Comparison of ENCODE assay signal across 8 mouse cellular contexts in genomic region chr9:110953550-110954461, GRCm38 (mm10). TPM values are rescaled to one million over a fixed set of nuclear protein-coding genes. Genes with fewer than 3 reads are reported as not detected.
DNase-seq lines count a peak whose midpoint lies in the region; ATAC-seq and TF ChIP-seq lines count a peak whose summit lies in the region.

No protein-coding gene starts in this region.

- peak overlapping the region; percentile 67 for H3K9ac ChIP-seq in forebrain, embryonic 16.5 days (replicated peaks; ENCODE audit: low read depth, low read length)
- peak overlapping the region; percentile 25; the same call in 1 of the 2 replicates for H3K9ac ChIP-seq in liver, embryonic 15.5 days
- peak overlapping the region; percentile 61; the same call in 1 of the 2 replicates for H3K9ac ChIP-seq in neural tube, embryonic 12.5 days

- ATAC-seq in forebrain, embryonic 16.5 days: peak; percentile 94
- no peak; the same call in 1 of the 2 replicates for ATAC-seq in liver, embryonic 15.5 days (ENCODE audit: insufficient read depth)
- ATAC-seq in neural tube, embryonic 12.5 days (ENCODE audit: low FRiP score, low read depth): peak; percentile 73

- WGBS in bone marrow, adult 2 months: 2% methylated on average over 44 of the region's 44 CpGs
- WGBS in forebrain, embryonic 16.5 days: under 1% methylated on average over 44 of the region's 44 CpGs
- 2% methylated on average over 44 of the region's 44 CpGs for WGBS in liver, embryonic 15.5 days (ENCODE audit: insufficient replicate concordance)
- WGBS in neural tube, embryonic 12.5 days: 1% methylated on average over 44 of the region's 44 CpGs

- TF ChIP-seq POLR2A in bone marrow, adult 2 months (IDR thresholded peaks at IDR 0.05; ENCODE audit: borderline replicate concordance, control insufficient read depth, low read depth, low read length): no peak

- H3K4me1 ChIP-seq in bone marrow, adult 2 months (ENCODE audit: control insufficient read depth, insufficient read depth, low read length): peaks cover 3% of the 10 kb centered on the region; the same call in 1 of the 2 replicates
- H3K4me1 ChIP-seq in forebrain, embryonic 16.5 days (replicated peaks; ENCODE audit: control insufficient read depth, insufficient read depth, low read length): no peaks in the 10 kb centered on the region
- peaks cover 3% of the 10 kb centered on the region; the same call in 1 of the 2 replicates for H3K4me1 ChIP-seq in liver, embryonic 15.5 days (replicated peaks)
- H3K4me1 ChIP-seq in neural tube, embryonic 12.5 days: no peaks in the 10 kb centered on the region

- no peaks in the 10 kb centered on the region for H3K36me3 ChIP-seq in forebrain, embryonic 16.5 days (ENCODE audit: control insufficient read depth, insufficient read depth)
- H3K36me3 ChIP-seq in liver, embryonic 15.5 days (replicated peaks): no peaks in the 10 kb centered on the region
- no peaks in the 10 kb centered on the region for H3K36me3 ChIP-seq in neural tube, embryonic 12.5 days

- H3K27me3 ChIP-seq in forebrain, embryonic 16.5 days (replicated peaks; ENCODE audit: control insufficient read depth, insufficient read depth, low read length): peaks cover 7% of the 10 kb centered on the region; the same call in 1 of the 2 replicates
- H3K27me3 ChIP-seq in liver, embryonic 15.5 days: peaks cover 33% of the 10 kb centered on the region
- peaks cover 20% of the 10 kb centered on the region for H3K27me3 ChIP-seq in neural tube, embryonic 12.5 days (replicated peaks)

- H3K9me3 ChIP-seq in forebrain, embryonic 16.5 days (ENCODE audit: control insufficient read depth, low read length): no peaks in the 10 kb centered on the region
- H3K9me3 ChIP-seq in liver, embryonic 15.5 days (replicated peaks): no peaks in the 10 kb centered on the region
- no peaks in the 10 kb centered on the region for H3K9me3 ChIP-seq in neural tube, embryonic 12.5 days

- TF ChIP-seq CTCF in bone marrow, adult 2 months (IDR thresholded peaks at IDR 0.05; ENCODE audit: control insufficient read depth, insufficient read depth, low read length): peak; percentile 27; the same call in 1 of the 2 replicates

- H3K27ac ChIP-seq in bone marrow, adult 2 months (ENCODE audit: control insufficient read depth, insufficient read depth, low read depth, low read length, poor library complexity): no peak overlapping the region
- peak overlapping the region; percentile 24; the same call in 1 of the 2 replicates for H3K27ac ChIP-seq in forebrain, embryonic 16.5 days (ENCODE audit: low read length)
- no peak overlapping the region for H3K27ac ChIP-seq in liver, embryonic 15.5 days (replicated peaks)
- no peak overlapping the region for H3K27ac ChIP-seq in neural tube, embryonic 12.5 days

- peak; percentile 79 for DNase-seq in CD4-positive, CD25-positive, alpha-beta regulatory T cell, adult 2 months (ENCODE audit: low read depth, low spot score)
- peak; percentile 78 to 83 for DNase-seq in heart, postnatal 14 days
- DNase-seq in kidney, postnatal 4 days: peak; percentile 88 to 89
- peak; percentile 87 for DNase-seq in testis, postnatal 10 days (ENCODE audit: low spot score)

- intact Hi-C loops in heart, postnatal 14 days (cut with DNase I): loop anchor here (2.0 to 10.0 kb wide), 4 partner anchors 31 to 539 kb away; partner anchors contain the start of gene Ngp

- H3K4me2 ChIP-seq in forebrain, embryonic 16.5 days (ENCODE audit: low read length): peak overlapping the region; percentile 93
- peak overlapping the region; percentile 68 for H3K4me2 ChIP-seq in liver, embryonic 15.5 days
- peak overlapping the region; percentile 97 for H3K4me2 ChIP-seq in neural tube, embryonic 12.5 days (replicated peaks)

- peak overlapping the region; percentile 39 for H3K4me3 ChIP-seq in bone marrow, adult 2 months (replicated peaks; ENCODE audit: control insufficient read depth, low read depth, low read length)
- peak overlapping the region; percentile 67 for H3K4me3 ChIP-seq in forebrain, embryonic 16.5 days (replicated peaks; ENCODE audit: low read length)
- peak overlapping the region; percentile 51 for H3K4me3 ChIP-seq in liver, embryonic 15.5 days (replicated peaks)
- peak overlapping the region; percentile 48 for H3K4me3 ChIP-seq in neural tube, embryonic 12.5 days

RNA-seq across cellular contexts. Expression of gene Lrrc2, which starts 2.5 kb away (rescaled TPM):
- 2.5 TPM in 1 of 2 replicates, not detected in the other for polyA plus RNA-seq in bone marrow, adult 2 months (2011; ENCODE audit: insufficient read depth, insufficient read length, low replicate concordance, missing spikeins)
- 0.29 and 0.57 TPM in 2 replicates for polyA plus RNA-seq in forebrain, embryonic 16.5 days (2015; fragmentation: Nextera tagmentation; extraction: Ambion mirVana)
- 10 to 100 TPM; 68.5 to 71.5 TPM for total RNA-seq in heart, postnatal 14 days (2021)
- polyA plus RNA-seq in liver, embryonic 15.5 days (2015; fragmentation: Nextera tagmentation; extraction: Ambion mirVana): 0.07 and 0.25 TPM in 2 replicates
- polyA plus RNA-seq in neural tube, embryonic 12.5 days (2016; fragmentation: Nextera tagmentation; extraction: Ambion mirVana): 0.41 and 0.48 TPM in 2 replicates

RNA-seq across cellular contexts. Expression of gene Tdgf1, which starts 7.8 kb away (rescaled TPM):
- polyA plus RNA-seq in bone marrow, adult 2 months (2011; ENCODE audit: insufficient read depth, insufficient read length, low replicate concordance, missing spikeins): 46.1 TPM in 1 of 2 replicates, not detected in the other
- not detected in 2 replicates for polyA plus RNA-seq in forebrain, embryonic 16.5 days (2015; fragmentation: Nextera tagmentation; extraction: Ambion mirVana)
- total RNA-seq in heart, postnatal 14 days (2021): under 1 TPM in 1 of 2 experiments, not detected in 1; 0.10 TPM
- not detected in 2 replicates for polyA plus RNA-seq in liver, embryonic 15.5 days (2015; fragmentation: Nextera tagmentation; extraction: Ambion mirVana)
- polyA plus RNA-seq in neural tube, embryonic 12.5 days (2016; fragmentation: Nextera tagmentation; extraction: Ambion mirVana): not detected in 2 replicates

RNA-seq across cellular contexts. Expression of gene Rtp3, which starts 36.6 kb away (rescaled TPM):
- polyA plus RNA-seq in bone marrow, adult 2 months (2011; ENCODE audit: insufficient read depth, insufficient read length, low replicate concordance, missing spikeins): 0.75 and 0.93 TPM in 2 replicates
- polyA plus RNA-seq in forebrain, embryonic 16.5 days (2015; fragmentation: Nextera tagmentation; extraction: Ambion mirVana): not detected in 2 replicates
- 1 to 10 TPM; 3.0 to 5.2 TPM for total RNA-seq in heart, postnatal 14 days (2021)
- 13.2 and 13.6 TPM in 2 replicates for polyA plus RNA-seq in liver, embryonic 15.5 days (2015; fragmentation: Nextera tagmentation; extraction: Ambion mirVana)
- polyA plus RNA-seq in neural tube, embryonic 12.5 days (2016; fragmentation: Nextera tagmentation; extraction: Ambion mirVana): not detected in 2 replicates

RNA-seq across cellular contexts. Expression of gene Fam240a, which starts 37.1 kb away (rescaled TPM):
- polyA plus RNA-seq in bone marrow, adult 2 months (2011; ENCODE audit: insufficient read depth, insufficient read length, low replicate concordance, missing spikeins): not detected in 2 replicates
- not detected in 2 replicates for polyA plus RNA-seq in forebrain, embryonic 16.5 days (2015; fragmentation: Nextera tagmentation; extraction: Ambion mirVana)
- not detected for total RNA-seq in heart, postnatal 14 days (2021)
- not detected in 2 replicates for polyA plus RNA-seq in liver, embryonic 15.5 days (2015; fragmentation: Nextera tagmentation; extraction: Ambion mirVana)
- polyA plus RNA-seq in neural tube, embryonic 12.5 days (2016; fragmentation: Nextera tagmentation; extraction: Ambion mirVana): not detected in 2 replicates
